In genomic region chr5:76437696-76438095, GRCm38 (mm10) we compare ENCODE assay signal across 32 mouse cellular contexts. TPM values are rescaled to one million over a fixed set of nuclear protein-coding genes. Genes with fewer than 3 reads are reported as not detected.
A peak's percentile ranks its signal among the peaks of the same experiment; 100 is the strongest.
DNase-seq lines count a peak whose midpoint lies in the region; ATAC-seq and TF ChIP-seq lines count a peak whose summit lies in the region.
"Had no signal": no experiment of that assay in that cellular context is flagged by ENCODE, and none has a peak within 500 bp of the region (broad histone marks: within the 10 kb centered on the region; RNA-seq: fewer than 3 reads in every experiment).

No protein-coding gene starts in this region.

- no peak for TF ChIP-seq POLR2A in embryonic fibroblast, embryonic 13.5 days (IDR thresholded peaks at IDR 0.05; ENCODE audit: low read depth, low read length)

- H3K4me2 ChIP-seq in lung, embryonic 15.5 days: no peak overlapping the region
- no peak overlapping the region for H3K4me2 ChIP-seq in stomach, embryonic 16.5 days (ENCODE audit: low read depth, low read length)
- H3K4me2 ChIP-seq: heart, embryonic 12.5 days; heart, embryonic 15.5 days; hindbrain, embryonic 14.5 days had no signal

- H3K4me3 ChIP-seq in lung, embryonic 15.5 days: no peak overlapping the region
- no peak overlapping the region for H3K4me3 ChIP-seq in embryonic fibroblast, embryonic 13.5 days (ENCODE audit: insufficient read depth, low read length)
- H3K4me3 ChIP-seq in stomach, embryonic 16.5 days (replicated peaks; ENCODE audit: low read length): no peak overlapping the region
- H3K4me3 ChIP-seq: gastrocnemius, adult 2 months; heart, embryonic 12.5 days; heart, embryonic 15.5 days had no signal

- DNase-seq in lung, postnatal 10 days: no peak
- DNase-seq in heart, adult 18-20 months: no peak
- DNase-seq in layer of hippocampus, postnatal 25 days (ENCODE audit: extremely low spot score in 1 of 2, low spot score in 1 of 2): no peak
- DNase-seq: adrenal gland, adult 8-10 months; adrenal gland, postnatal 25 days; B cell, adult 2 months; cerebellum, adult 11-12 months; cerebellum, adult 8-10 months; cerebellum, postnatal 10 days; cerebellum, postnatal 36 days; embryo, embryonic 11 days; forebrain, postnatal 0 days; gastrocnemius, adult 2 months; gastrocnemius, postnatal 14 days; heart, adult 11 months; heart, postnatal 10 days; heart, postnatal 36 days had no signal

- H3K27ac ChIP-seq in lung, embryonic 15.5 days: peak overlapping the region; percentile 31; the same call in 1 of the 2 replicates
- H3K27ac ChIP-seq in embryonic fibroblast, embryonic 13.5 days (ENCODE audit: insufficient read depth, low read length): 0 out of 2 replicates have a peak overlapping the region, but pooled peaks have one; percentile 4
- H3K27ac ChIP-seq in stomach, embryonic 16.5 days (ENCODE audit: low read length): 0 out of 2 replicates have a peak overlapping the region, but pooled peaks have one; percentile 9
- H3K27ac ChIP-seq: gastrocnemius, adult 2 months; heart, embryonic 15.5 days; hindbrain, embryonic 14.5 days; hindbrain, postnatal 0 days had no signal

- no peaks in the 10 kb centered on the region for H3K27me3 ChIP-seq in lung, embryonic 15.5 days
- H3K27me3 ChIP-seq in stomach, embryonic 16.5 days (ENCODE audit: control insufficient read depth, insufficient read depth, low read length): no peaks in the 10 kb centered on the region
- H3K27me3 ChIP-seq: heart, embryonic 12.5 days; heart, embryonic 15.5 days had no signal

- TF ChIP-seq CTCF in embryonic fibroblast, embryonic 13.5 days (IDR thresholded peaks at IDR 0.05; ENCODE audit: borderline replicate concordance, insufficient read depth, low read length): no peak

- 82% methylated on average over 8 of the region's 8 CpGs for WGBS in lung, embryonic 15.5 days
- WGBS in stomach, embryonic 16.5 days: 83% methylated on average over 8 of the region's 8 CpGs

- H3K4me1 ChIP-seq in lung, embryonic 15.5 days: no peaks in the 10 kb centered on the region
- peaks cover 3% of the 10 kb centered on the region; the same call in 1 of the 2 replicates for H3K4me1 ChIP-seq in embryonic fibroblast, embryonic 13.5 days (ENCODE audit: control insufficient read depth, insufficient read depth, low read length)
- no peaks in the 10 kb centered on the region for H3K4me1 ChIP-seq in stomach, embryonic 16.5 days (ENCODE audit: control insufficient read depth, insufficient read depth, low read length)
- H3K4me1 ChIP-seq: heart, embryonic 12.5 days; heart, embryonic 15.5 days had no signal

- H3K36me3 ChIP-seq in lung, embryonic 15.5 days: no peaks in the 10 kb centered on the region
- H3K36me3 ChIP-seq in stomach, embryonic 16.5 days (ENCODE audit: control insufficient read depth, insufficient read depth, low read length): no peaks in the 10 kb centered on the region
- H3K36me3 ChIP-seq: heart, embryonic 12.5 days; heart, embryonic 15.5 days had no signal

- no peak for ATAC-seq in lung, embryonic 15.5 days (ENCODE audit: borderline replicate concordance, extremely low read depth, low FRiP score, low TSS enrichment)
- ATAC-seq in stomach, embryonic 16.5 days (ENCODE audit: insufficient read depth, low FRiP score): no peak
- ATAC-seq: activated CD4-positive, CD25-positive, alpha-beta regulatory T cell, adult 4 months; CD4-positive, CD25-positive, alpha-beta regulatory T cell, adult 4 months; forebrain, embryonic 14.5 days; forebrain, postnatal 0 days; hindbrain, postnatal 0 days; inflammation-experienced regulatory T-cells, adult 6 months had no signal

- no peak overlapping the region for H3K9ac ChIP-seq in lung, embryonic 15.5 days
- H3K9ac ChIP-seq in stomach, embryonic 16.5 days (ENCODE audit: low read length): no peak overlapping the region
- H3K9ac ChIP-seq: forebrain, postnatal 0 days; heart, embryonic 12.5 days; heart, embryonic 15.5 days; hindbrain, embryonic 14.5 days had no signal

- no peaks in the 10 kb centered on the region for H3K9me3 ChIP-seq in lung, embryonic 15.5 days
- no peaks in the 10 kb centered on the region for H3K9me3 ChIP-seq in stomach, embryonic 16.5 days (replicated peaks; ENCODE audit: control insufficient read depth, low read length)
- H3K9me3 ChIP-seq: heart, embryonic 12.5 days; heart, embryonic 15.5 days had no signal

RNA-seq across cellular contexts. Expression of gene Gm7271, which starts 46.1 kb away (rescaled TPM):
- not detected in 2 replicates for polyA plus RNA-seq in lung, embryonic 15.5 days (2015; fragmentation: Nextera tagmentation; extraction: Ambion mirVana)
- not detected in 2 replicates for polyA plus RNA-seq in embryonic fibroblast, embryonic 13.5 days (2011; ENCODE audit: insufficient read length, low read depth, missing spikeins)
- not detected in 2 replicates for polyA plus RNA-seq in stomach, embryonic 16.5 days (2015; fragmentation: Nextera tagmentation; extraction: Ambion mirVana)
- not detected for total RNA-seq in heart, adult 18-20 months (2021)
- total RNA-seq in layer of hippocampus, postnatal 25 days (2021): not detected
- total RNA-seq: adrenal gland, adult 8-10 months; adrenal gland, postnatal 25 days; forebrain, postnatal 0 days; gastrocnemius, adult 2 months; gastrocnemius, postnatal 14 days; gastrocnemius, postnatal 4 days; heart, postnatal 10 days; heart, postnatal 36 days; hindbrain, postnatal 0 days; MEL had no signal
- polyA plus RNA-seq: activated CD4-positive, CD25-positive, alpha-beta regulatory T cell, adult 4 months; CD4-positive, CD25-positive, alpha-beta regulatory T cell, adult 4 months; forebrain, embryonic 11.5 days; forebrain, embryonic 14.5 days; forebrain, postnatal 0 days; frontal cortex, adult 2 months; heart, embryonic 12.5 days; heart, embryonic 15.5 days; hindbrain, embryonic 14.5 days; inflammation-experienced regulatory T-cells, adult 6 months had no signal
